Mouse (Mus musculus) layer of hippocampus, adult 8-10 months (tissue): ENCODE measurements around the gene Ostm1. TPM values are rescaled to one million over a fixed set of nuclear protein-coding genes. Genes with fewer than 3 reads are reported as not detected.

Source experiments
- DNase-seq, 2 experiments: peaks; one replicate each; pipeline ENCODE4 v3.0.0; 2022; ENCODE audit warnings: low spot score in 2 of 2
- total RNA-seq, 4 experiments: library from RNA; stranded (reverse); gene quantifications; 2 replicates each; pipeline ENCODE4 v1.2.4; 2022

The Ostm1 gene
- total RNA-seq, 4 experiments from 2014 or later = 53.4 to 60.1 (median 55.3) TPM

- no peak for DNase-seq
These were observed 984 bp upstream of the Ostm1 start for GRCm38 (mm10) chr10:42582566-42583110.

GRCm38 (mm10) chr10:42583902-42584435 is 347 bp downstream of the Ostm1 start:
- no peak for DNase-seq

- DNase-seq = no peak
These were observed 888 bp downstream of the Ostm1 start for GRCm38 (mm10) chr10:42584436-42584983.

GRCm38 (mm10) chr10:42585156-42585555 is 1.5 kb downstream of the Ostm1 start:
- no peak for DNase-seq

- DNase-seq = no peak
These were observed 2.1 kb downstream of the Ostm1 start for GRCm38 (mm10) chr10:42585596-42586305.

- DNase-seq = no peak
These were observed 4.5 kb downstream of the Ostm1 start for GRCm38 (mm10) chr10:42587961-42588750.

- DNase-seq = no peak
These were observed 5.9 kb downstream of the Ostm1 start for GRCm38 (mm10) chr10:42589505-42589904.

- DNase-seq = no peak
These were observed 6.9 kb downstream of the Ostm1 start for GRCm38 (mm10) chr10:42590261-42591184.

- DNase-seq = no peak
These were observed 7.8 kb downstream of the Ostm1 start for GRCm38 (mm10) chr10:42591185-42591992.

GRCm38 (mm10) chr10:42591993-42592686 is 8.5 kb downstream of the Ostm1 start:
- DNase-seq = no peak

- no peak for DNase-seq
These were observed 9.6 kb downstream of the Ostm1 start for GRCm38 (mm10) chr10:42593201-42593600.

GRCm38 (mm10) chr10:42598615-42599014 is 15.0 kb downstream of the Ostm1 start:
- no peak for DNase-seq

- DNase-seq = no peak
These were observed 17.9 kb downstream of the Ostm1 start for GRCm38 (mm10) chr10:42601556-42601955.

GRCm38 (mm10) chr10:42604874-42605273 is 21.3 kb downstream of the Ostm1 start:
- DNase-seq = no peak

GRCm38 (mm10) chr10:42606757-42607156 is 23.1 kb downstream of the Ostm1 start:
- no peak for DNase-seq

- no peak for DNase-seq
These were observed 29.5 kb downstream of the Ostm1 start for GRCm38 (mm10) chr10:42613075-42613474.

- DNase-seq = no peak
These were observed 30.2 kb downstream of the Ostm1 start for GRCm38 (mm10) chr10:42613639-42614381.

- no peak for DNase-seq
These were observed 31.1 kb downstream of the Ostm1 start for GRCm38 (mm10) chr10:42614766-42615165.

- no peak for DNase-seq
These were observed 34.7 kb downstream of the Ostm1 start for GRCm38 (mm10) chr10:42618291-42618690.
